Mouse (Mus musculus) CH12.LX (cell line): Measurements from ENCODE around the gene Actn3.

Experiments
- BHLHE40 ChIP-seq: IDR thresholded peaks from 2 replicates; pipeline ENCODE4 v1.6.1; 2011; ENCODE audit warnings: mild to moderate bottlenecking, low read depth, low read length, improper control_type of control experiment
- CHD2 ChIP-seq: IDR thresholded peaks from 2 replicates; pipeline ENCODE4 v1.6.1; 2011; ENCODE audit warnings: low read length, improper control_type of control experiment
- CTCF ChIP-seq, 2 experiments: IDR thresholded peaks in 1 of 2; conservative IDR thresholded peaks in 1 of 2; 2 replicates each; pipeline ENCODE4 v1.5.1; 2011 to 2012; ENCODE audit warnings: low read depth in 2 of 2, low read length in 2 of 2, improper control_type of control experiment in 1 of 2, inconsistent platforms in 1 of 2, mild to moderate bottlenecking in 1 of 2, moderate library complexity in 1 of 2
- E2F4 ChIP-seq: IDR thresholded peaks from 2 replicates; pipeline ENCODE4 v1.6.1; 2011; ENCODE audit warnings: low read depth, low read length, improper control_type of control experiment; ENCODE audit not compliant: insufficient replicate concordance
- ETS1 ChIP-seq: conservative IDR thresholded peaks from 2 replicates; pipeline ENCODE4 v1.6.1; 2012; ENCODE audit warnings: low read depth, mild to moderate bottlenecking, inconsistent platforms, low read length, improper control_type of control experiment, moderate library complexity
- HCFC1 ChIP-seq: IDR thresholded peaks from 2 replicates; pipeline ENCODE4 v1.6.1; 2012; ENCODE audit warnings: low read depth, mild to moderate bottlenecking, inconsistent platforms, low read length, improper control_type of control experiment
- IRF4 ChIP-seq: IDR thresholded peaks from 2 replicates; pipeline ENCODE4 v1.6.1; 2014; ENCODE audit warnings: low read depth, mild to moderate bottlenecking, inconsistent platforms, low read length, improper control_type of control experiment
- JUND ChIP-seq: conservative IDR thresholded peaks from 2 replicates; pipeline ENCODE4 v1.6.1; 2011; ENCODE audit warnings: low read depth, low read length, improper control_type of control experiment
- MXI1 ChIP-seq: IDR thresholded peaks from 2 replicates; pipeline ENCODE4 v1.6.1; 2011; ENCODE audit warnings: mild to moderate bottlenecking, low read depth, low read length, improper control_type of control experiment
- MYC ChIP-seq: IDR thresholded peaks from 2 replicates; pipeline ENCODE4 v1.6.1; 2011; ENCODE audit warnings: low read depth, mild to moderate bottlenecking, improper control_type of control experiment, low read length
- POLR2A ChIP-seq: IDR thresholded peaks from 2 replicates; pipeline ENCODE4 v1.6.1; 2011; ENCODE audit warnings: low read depth, mild to moderate bottlenecking, improper control_type of control experiment, low read length
- RAD21 ChIP-seq: IDR thresholded peaks from 2 replicates; pipeline ENCODE4 v1.6.1; 2011; ENCODE audit warnings: low read depth, mild to moderate bottlenecking, low read length, improper control_type of control experiment, moderate library complexity
- USF2 ChIP-seq: conservative IDR thresholded peaks from 2 replicates; pipeline ENCODE4 v1.6.1; 2011; ENCODE audit warnings: low read depth, low read length, improper control_type of control experiment

DNA sequence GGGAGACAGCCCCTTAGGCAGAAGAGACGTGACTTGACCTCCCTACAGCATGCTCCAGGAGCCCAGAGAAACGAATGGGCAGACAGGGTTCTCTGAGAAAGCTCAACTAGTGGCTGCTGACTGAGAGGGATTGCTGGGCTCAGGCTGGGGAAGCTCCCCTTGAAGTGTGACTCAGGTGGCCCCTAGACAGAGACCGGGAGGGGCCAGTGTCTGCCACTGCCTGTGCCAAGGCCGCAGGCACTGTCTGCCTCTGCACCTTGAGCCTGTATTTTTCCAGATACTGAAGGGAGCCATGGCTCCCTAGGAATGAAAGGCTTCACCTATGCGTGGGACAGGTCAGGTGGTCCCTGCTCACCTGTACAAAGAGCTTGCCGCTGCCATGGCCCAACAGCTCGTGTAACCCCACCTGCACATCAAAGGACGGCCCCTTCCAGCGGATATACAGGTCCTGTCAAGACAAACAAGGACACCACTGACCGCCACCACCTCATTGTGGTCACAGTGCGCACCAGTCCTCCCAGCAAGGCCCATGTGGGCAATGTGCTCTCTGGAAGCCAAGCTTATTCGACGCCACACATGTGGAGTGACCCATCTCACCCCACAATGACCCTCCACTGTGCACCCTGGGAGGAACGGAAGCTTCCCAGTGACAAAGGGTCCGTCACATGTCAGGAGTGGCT lies 38.4 kb upstream of the Actn3 start:
- TF ChIP-seq RAD21 (no peak), IRF4 (no peak), JUND (no peak), HCFC1 (no peak), BHLHE40 (no peak), MYC (no peak), CHD2 (no peak), MXI1 (no peak), CTCF (conservative IDR thresholded peaks at IDR 0.05 in 1 of 2, IDR thresholded peaks at IDR 0.05 in 1 of 2; ENCODE audit: low read depth in 2 of 2, low read length in 2 of 2) (no peak), POLR2A (no peak), USF2 (no peak), E2F4 (no peak), ETS1 (no peak)
